Mouse (Mus musculus): ENCODE data around the gene 4430402I18Rik.

DNA sequence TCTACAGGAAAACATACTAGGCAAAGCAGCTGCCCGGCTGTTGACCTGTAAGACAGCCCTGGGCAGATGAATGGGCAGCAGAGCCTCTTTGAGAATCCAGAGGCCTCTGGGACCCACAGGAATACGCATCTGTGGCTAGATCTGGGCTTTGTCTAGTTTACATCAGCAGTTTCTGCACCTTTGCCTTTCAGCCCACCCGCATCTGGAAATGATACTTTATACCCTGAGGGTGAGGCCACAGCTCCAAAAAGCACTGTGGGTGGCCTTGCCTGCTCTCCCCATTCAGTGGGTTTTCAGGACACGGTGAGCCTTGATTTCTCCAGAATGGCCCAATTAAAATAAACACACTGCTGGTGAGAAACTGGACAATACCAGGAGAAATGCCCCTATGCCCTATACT lies 59.4 kb downstream of the 4430402I18Rik start:
- TF ChIP-seq CTCF (IDR thresholded peaks at IDR 0.05; ENCODE audit: extremely low read depth, insufficient read depth, insufficient read length, insufficient replicate concordance) (no peak), POLR2A (IDR thresholded peaks at IDR 0.05; ENCODE audit: low read depth, low read length) (no peak)
